Mouse (Mus musculus): Measurements from ENCODE around the gene Rhcg. TPM values are rescaled to one million over a fixed set of nuclear protein-coding genes. Genes with fewer than 3 reads are reported as not detected.

Gene Rhcg
- polyA plus RNA-seq, 1 experiment, result not detected

DNA sequence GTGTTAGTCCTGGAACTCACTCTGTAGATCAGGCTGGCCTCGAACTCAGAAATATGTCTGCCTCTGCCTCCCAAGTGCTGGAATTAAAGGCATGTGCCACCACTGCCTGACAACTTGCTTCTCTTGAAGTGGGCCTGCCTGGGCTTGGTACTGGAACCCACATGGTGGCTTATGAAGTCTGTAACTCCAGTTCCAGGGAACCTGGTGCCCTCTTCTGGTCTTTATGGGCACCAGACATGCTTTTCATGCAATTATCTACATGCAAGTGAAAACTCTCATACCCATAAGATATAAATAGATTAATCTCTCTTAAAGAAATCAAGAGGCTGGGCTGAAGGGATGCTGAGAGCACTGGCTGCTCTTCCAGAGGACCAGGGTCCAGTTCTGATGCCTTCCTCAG is 58.8 kb downstream of the Rhcg start:
- Histone ChIP-seq H3K4me1 (ENCODE audit: control insufficient read depth, insufficient read depth, low read length) (no peaks in the 10 kb centered on the region), H3K4me3 (replicated peaks; ENCODE audit: extremely low read depth, low read depth, low read length) (no peak overlapping the region)
- no peak for TF ChIP-seq CTCF (IDR thresholded peaks at IDR 0.05; ENCODE audit: insufficient read depth, low read length)
- no peak for TF ChIP-seq POLR2A (IDR thresholded peaks at IDR 0.05; ENCODE audit: borderline replicate concordance, extremely low read depth, low read depth, low read length)
- DNase-seq, result no peak
- WGBS, result 72% methylated on average over 1 of the region's 1 CpGs

DNA sequence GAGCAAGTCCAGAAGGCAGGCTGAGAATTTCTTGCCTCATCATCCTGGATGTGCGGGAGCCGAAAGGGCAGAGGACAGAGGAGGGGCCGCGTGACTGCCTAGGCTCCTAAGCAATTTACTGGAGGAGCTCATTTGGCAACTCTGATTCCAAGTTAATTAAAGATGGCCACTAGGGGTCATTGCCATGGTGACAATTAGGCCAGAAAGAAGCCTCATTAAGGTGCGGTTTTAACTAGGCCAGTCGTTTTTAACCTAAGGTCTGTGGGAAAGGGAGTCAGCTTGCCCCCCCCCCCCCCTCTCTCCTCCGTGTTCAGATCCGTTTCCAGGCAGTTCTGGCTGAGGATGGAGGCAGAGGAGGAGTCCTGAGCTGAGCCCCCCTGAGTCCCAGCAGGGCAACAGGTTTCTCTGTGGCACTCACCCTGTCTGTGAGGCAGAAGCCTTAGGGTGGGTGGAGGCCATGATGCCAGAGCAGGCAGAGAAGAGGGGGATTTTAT is 59.7 kb downstream of the Rhcg start:
- no peak for DNase-seq
- TF ChIP-seq CTCF (IDR thresholded peaks at IDR 0.05; ENCODE audit: insufficient read depth, low read length) (no peak), POLR2A (IDR thresholded peaks at IDR 0.05; ENCODE audit: borderline replicate concordance, extremely low read depth, low read depth, low read length) (no peak)
- WGBS, result 10% methylated on average over 8 of the region's 8 CpGs

DNA sequence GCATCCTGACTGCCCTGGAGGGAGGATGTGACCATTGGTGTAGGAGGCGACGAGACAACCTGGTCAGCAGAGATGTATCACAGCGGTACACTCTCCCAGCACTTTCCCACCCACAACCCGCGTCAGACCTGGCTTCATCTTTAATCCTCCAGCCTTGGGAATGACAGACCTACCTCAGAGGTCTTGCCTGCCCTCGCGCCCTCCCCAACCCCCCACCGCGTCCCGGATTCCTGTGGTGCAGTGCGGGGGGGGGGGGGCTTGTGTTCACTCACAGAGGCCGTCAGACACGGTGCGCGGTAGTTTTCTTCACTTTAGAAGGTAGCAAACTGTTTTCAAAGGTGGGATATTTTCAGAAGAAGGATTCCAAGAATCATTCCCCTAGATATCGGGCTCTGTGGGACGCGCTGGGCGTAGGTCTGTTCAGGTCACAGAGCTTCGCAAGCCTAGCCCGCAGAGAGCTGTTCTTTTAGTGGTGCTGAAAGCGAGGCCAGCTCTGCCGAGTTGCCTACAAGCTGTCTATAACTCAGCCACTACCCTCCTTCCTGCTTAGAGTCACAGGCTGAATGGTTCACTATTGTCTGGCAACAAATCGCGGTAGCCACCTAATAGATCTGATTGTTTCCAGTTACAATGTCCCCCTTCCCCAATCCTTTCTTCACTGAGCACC is 62.0 kb downstream of the Rhcg start:
- no peak for DNase-seq
- Histone ChIP-seq H3K4me3 (replicated peaks; ENCODE audit: extremely low read depth, low read depth, low read length) (no peak overlapping the region), H3K4me1 (ENCODE audit: control insufficient read depth, insufficient read depth, low read length) (no peaks in the 10 kb centered on the region)
- TF ChIP-seq CTCF (IDR thresholded peaks at IDR 0.05; ENCODE audit: insufficient read depth, low read length) (no peak), POLR2A (IDR thresholded peaks at IDR 0.05; ENCODE audit: borderline replicate concordance, extremely low read depth, low read depth, low read length) (no peak)
- 4% methylated on average over 25 of the region's 25 CpGs for WGBS

More for the DNA sequence above, 59.7 kb downstream of the Rhcg start:
- Histone ChIP-seq H3K4me3 (replicated peaks; ENCODE audit: extremely low read depth, low read depth, low read length) (no peak overlapping the region), H3K4me1 (ENCODE audit: control insufficient read depth, insufficient read depth, low read length) (no peaks in the 10 kb centered on the region)

DNA sequence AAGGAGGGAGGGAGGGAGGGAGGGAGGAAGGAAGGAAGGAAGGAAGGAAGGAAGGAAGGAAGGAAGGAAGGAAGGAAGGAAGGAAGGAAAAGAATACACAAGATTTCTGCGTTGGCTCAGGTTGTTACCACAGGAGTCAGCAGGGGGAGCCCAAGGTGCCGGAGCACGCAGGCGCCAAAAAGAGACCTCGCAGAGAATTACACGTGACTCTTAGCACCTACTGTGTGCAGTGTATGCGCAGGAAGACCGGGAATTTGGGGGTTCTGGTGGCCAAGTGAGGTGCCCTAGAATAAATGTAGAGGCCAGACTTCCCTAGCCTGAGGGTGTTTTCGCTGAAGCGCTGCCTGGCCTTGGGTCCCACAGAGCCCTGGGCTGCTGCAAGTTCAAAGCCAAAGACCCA is 64.8 kb downstream of the Rhcg start:
- TF ChIP-seq POLR2A (IDR thresholded peaks at IDR 0.05; ENCODE audit: borderline replicate concordance, extremely low read depth, low read depth, low read length), result no peak
- 0 out of 2 replicates have a peak, but pooled peaks have one; percentile 17 for TF ChIP-seq CTCF (IDR thresholded peaks at IDR 0.05; ENCODE audit: insufficient read depth, low read length)
- Histone ChIP-seq H3K4me1 (ENCODE audit: control insufficient read depth, insufficient read depth, low read length) (no peaks in the 10 kb centered on the region), H3K4me3 (replicated peaks; ENCODE audit: extremely low read depth, low read depth, low read length) (no peak overlapping the region)
- 7% methylated on average over 10 of the region's 10 CpGs for WGBS
- DNase-seq, result no peak

- no peak for DNase-seq
- Histone ChIP-seq H3K4me3 (replicated peaks; ENCODE audit: extremely low read depth, low read depth, low read length) (no peak overlapping the region), H3K4me1 (ENCODE audit: control insufficient read depth, insufficient read depth, low read length) (no peaks in the 10 kb centered on the region)
- WGBS, result 34% methylated on average over 12 of the region's 12 CpGs
- TF ChIP-seq CTCF (IDR thresholded peaks at IDR 0.05; ENCODE audit: insufficient read depth, low read length) (no peak), POLR2A (IDR thresholded peaks at IDR 0.05; ENCODE audit: borderline replicate concordance, extremely low read depth, low read depth, low read length) (no peak)
These were observed 68.4 kb downstream of the Rhcg start for GRCm38 (mm10) chr7:79548893-79549555.

DNA sequence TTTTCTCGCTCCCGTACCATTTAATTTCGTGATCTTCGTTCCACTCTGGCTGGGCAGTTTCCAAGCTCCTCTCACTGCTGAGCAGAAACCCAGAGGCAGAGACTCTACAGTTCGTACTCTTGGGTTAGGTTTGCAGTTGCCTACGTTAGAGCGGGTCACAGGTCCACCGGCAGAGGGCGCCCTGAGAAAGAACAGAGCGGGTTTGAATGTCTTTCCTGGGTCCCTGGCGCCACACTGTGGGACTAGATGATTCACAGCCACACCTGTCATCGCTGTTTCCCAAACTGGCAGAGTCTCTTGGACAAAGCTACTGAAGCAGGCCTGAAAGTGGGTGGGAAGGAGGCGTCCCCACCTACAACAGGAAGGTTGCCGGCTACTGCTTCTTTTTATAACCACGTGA is 70.4 kb downstream of the Rhcg start:
- H3K4me1 ChIP-seq (ENCODE audit: control insufficient read depth, insufficient read depth, low read length), result no peaks in the 10 kb centered on the region
- peak; percentile 64 for DNase-seq
- no peak for TF ChIP-seq POLR2A (IDR thresholded peaks at IDR 0.05; ENCODE audit: borderline replicate concordance, extremely low read depth, low read depth, low read length)
- TF ChIP-seq CTCF (IDR thresholded peaks at IDR 0.05; ENCODE audit: insufficient read depth, low read length), result peak; percentile 79
- 3% methylated on average over 15 of the region's 15 CpGs for whole genome bisulfite sequencing
- H3K4me3 ChIP-seq (replicated peaks; ENCODE audit: extremely low read depth, low read depth, low read length), result no peak overlapping the region

DNA sequence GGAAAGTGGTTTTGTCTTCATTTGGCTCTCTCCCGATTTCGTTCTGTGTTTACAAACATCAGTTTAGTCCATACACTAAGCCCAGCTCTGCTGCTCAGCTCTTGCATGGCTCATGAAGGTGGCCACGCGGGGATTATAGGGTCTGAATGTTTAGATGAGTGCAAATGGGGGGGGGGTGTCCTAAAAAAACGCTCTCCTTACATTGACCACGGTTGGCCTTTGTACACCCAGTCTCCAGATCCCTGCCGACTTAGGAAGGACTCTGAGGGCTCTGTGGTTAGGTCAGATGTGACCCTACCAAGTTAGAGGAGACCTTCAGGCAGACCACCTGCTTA is 72.4 kb downstream of the Rhcg start:
- DNase-seq, result no peak
- H3K4me1 ChIP-seq (ENCODE audit: control insufficient read depth, insufficient read depth, low read length), result no peaks in the 10 kb centered on the region
- no peak for TF ChIP-seq CTCF (IDR thresholded peaks at IDR 0.05; ENCODE audit: insufficient read depth, low read length)
- TF ChIP-seq POLR2A (IDR thresholded peaks at IDR 0.05; ENCODE audit: borderline replicate concordance, extremely low read depth, low read depth, low read length), result no peak
- H3K4me3 ChIP-seq (replicated peaks; ENCODE audit: extremely low read depth, low read depth, low read length), result no peak overlapping the region
- 5% methylated on average over 7 of the region's 7 CpGs for WGBS

- no peaks in the 10 kb centered on the region for H3K4me1 ChIP-seq (ENCODE audit: control insufficient read depth, insufficient read depth, low read length)
- H3K4me3 ChIP-seq (replicated peaks; ENCODE audit: extremely low read depth, low read depth, low read length), result no peak overlapping the region
- 4% methylated on average over 37 of the region's 37 CpGs for WGBS
- no peak for DNase-seq
- TF ChIP-seq CTCF (IDR thresholded peaks at IDR 0.05; ENCODE audit: insufficient read depth, low read length) (no peak), POLR2A (IDR thresholded peaks at IDR 0.05; ENCODE audit: borderline replicate concordance, extremely low read depth, low read depth, low read length) (no peak)
These were observed 73.0 kb downstream of the Rhcg start for GRCm38 (mm10) chr7:79544281-79545065.

Other genes starting within 250 kb of the Rhcg start
- gene Rlbp1, start 230.6 kb downstream of the Rhcg start, polyA plus RNA-seq (2012; rRNA removed), result 0.48 and 0.52 TPM in 2 replicates
- gene Fanci, start 225.7 kb downstream of the Rhcg start, polyA plus RNA-seq (2012; rRNA removed), result 0.19 and 0.39 TPM in 2 replicates
- 57.5 and 61.4 TPM in 2 replicates for gene Polg, start 151.3 kb downstream of the Rhcg start, polyA plus RNA-seq (2012; rRNA removed)
- 0.12 and 0.17 TPM in 2 replicates for gene Ticrr, start 42.5 kb upstream of the Rhcg start, polyA plus RNA-seq (2012; rRNA removed)
- gene Kif7, start 98.1 kb upstream of the Rhcg start, polyA plus RNA-seq (2012; rRNA removed), result 3.5 and 3.8 TPM in 2 replicates
- 48.1 and 83.8 TPM in 2 replicates for gene Plin1, start 115.2 kb upstream of the Rhcg start, polyA plus RNA-seq (2012; rRNA removed)
- gene Pex11a, start 125.5 kb upstream of the Rhcg start, polyA plus RNA-seq (2012; rRNA removed), result 17.9 and 18.6 TPM in 2 replicates
- 1.7 and 1.8 TPM in 2 replicates for gene Wdr93, start 125.5 kb upstream of the Rhcg start, polyA plus RNA-seq (2012; rRNA removed)
- 18.8 and 27.6 TPM in 2 replicates for gene Mesp1, start 176.1 kb upstream of the Rhcg start, polyA plus RNA-seq (2012; rRNA removed)
- gene Mesp2, start 193.1 kb upstream of the Rhcg start, polyA plus RNA-seq (2012; rRNA removed), result 7.6 and 8.6 TPM in 2 replicates
- 72.8 and 80.7 TPM in 2 replicates for gene Anpep, start 243.4 kb upstream of the Rhcg start, polyA plus RNA-seq (2012; rRNA removed)

Measured in lung, adult 2 months (tissue).